Mouse (Mus musculus) intestine, embryonic 15.5 days (tissue): ENCODE measurements around the gene Lefty1. TPM values are rescaled to one million over a fixed set of nuclear protein-coding genes. Genes with fewer than 3 reads are reported as not detected.
A peak's percentile ranks its signal among the peaks of the same experiment; 100 is the strongest.

Experiments
- ATAC-seq: fragments of 200-750 bp; cut with Nextera tagmentation; 2 replicates; pipeline ENCODE4 v1.8.0; 2017; ENCODE audit warnings: moderate TSS enrichment, moderate library complexity
- H3K27ac ChIP-seq: fragments of 300-500 bp; sonication (generic); 2 replicates; pipeline ENCODE4 v1.5.1; 2015; ENCODE audit warnings: mild to moderate bottlenecking, inconsistent platforms
- H3K27me3 ChIP-seq: fragments of 300-500 bp; sonication (generic); replicated peaks from 2 replicates; pipeline ENCODE4 v1.6.1; 2015; ENCODE audit warnings: inconsistent platforms
- H3K36me3 ChIP-seq: fragments of 300-500 bp; sonication (generic); 2 replicates; pipeline ENCODE4 v1.6.1; 2015; ENCODE audit warnings: inconsistent platforms
- H3K4me1 ChIP-seq: fragments of 300-500 bp; sonication (generic); replicated peaks from 2 replicates; pipeline ENCODE4 v1.6.1; 2015; ENCODE audit warnings: inconsistent platforms
- H3K4me2 ChIP-seq: fragments of 300-500 bp; sonication (generic); replicated peaks from 2 replicates; pipeline ENCODE4 v1.6.1; 2015; ENCODE audit warnings: mild to moderate bottlenecking, inconsistent platforms
- H3K4me3 ChIP-seq: fragments of 300-500 bp; sonication (generic); replicated peaks from 2 replicates; pipeline ENCODE4 v1.5.1; 2015; ENCODE audit warnings: inconsistent platforms
- H3K9ac ChIP-seq: fragments of 300-500 bp; sonication (generic); 2 replicates; pipeline ENCODE4 v1.6.1; 2015; ENCODE audit warnings: inconsistent platforms
- H3K9me3 ChIP-seq: fragments of 300-500 bp; sonication (generic); 2 replicates; pipeline ENCODE4 v1.6.1; 2016; ENCODE audit warnings: inconsistent platforms
- WGBS: fragments of 180-500 bp; shearing (Covaris S2); methylation state at CpG from one replicate; pipeline ENCODE4 v1.1.7; 2015; 5-methylcytosine and 5-hydroxymethylcytosine counted together
- polyA plus RNA-seq: library from polyadenylated mRNA; unstranded; fragments of >200 nt; fragmentation: Nextera tagmentation; extraction: Ambion mirVana; gene quantifications from 2 replicates; pipeline ENCODE4 v1.2.1, GENCODE M21; 2015

Gene Lefty1
- polyA plus RNA-seq, 1 experiment from 2014 or later = 2.2 TPM

- Histone ChIP-seq H3K9ac (no peak overlapping the region), H3K27ac (no peak overlapping the region), H3K9me3 (no peaks in the 10 kb centered on the region), H3K4me3 (peak overlapping the region; percentile 86; the same call in 1 of the 2 replicates), H3K4me2 (peak overlapping the region; percentile 82), H3K27me3 (no peaks in the 10 kb centered on the region), H3K4me1 (peaks cover 14% of the 10 kb centered on the region; the same call in 1 of the 2 replicates), H3K36me3 (peaks cover 17% of the 10 kb centered on the region; the same call in 1 of the 2 replicates)
- WGBS = 59% methylated on average over 6 of the region's 6 CpGs
- no peak for ATAC-seq
Measured at GRCm38 (mm10) chr1:180905307-180905706, 29.5 kb upstream of the Lefty1 start.

- Histone ChIP-seq H3K9me3 (no peaks in the 10 kb centered on the region), H3K4me2 (peak overlapping the region; percentile 82), H3K27me3 (no peaks in the 10 kb centered on the region), H3K9ac (no peak overlapping the region), H3K27ac (no peak overlapping the region), H3K4me3 (no peak overlapping the region), H3K4me1 (peaks cover 14% of the 10 kb centered on the region; the same call in 1 of the 2 replicates), H3K36me3 (peaks cover 17% of the 10 kb centered on the region; the same call in 1 of the 2 replicates)
- no peak for ATAC-seq
- WGBS = 93% methylated on average over 17 of the region's 17 CpGs
Measured at GRCm38 (mm10) chr1:180905876-180906275, 28.9 kb upstream of the Lefty1 start.

GRCm38 (mm10) chr1:180906461-180907147, 28.2 kb upstream of the Lefty1 start:
- Histone ChIP-seq H3K4me2 (no peak overlapping the region), H3K27me3 (no peaks in the 10 kb centered on the region), H3K9ac (no peak overlapping the region), H3K36me3 (peaks cover 17% of the 10 kb centered on the region; the same call in 1 of the 2 replicates), H3K4me1 (peaks cover 14% of the 10 kb centered on the region; the same call in 1 of the 2 replicates), H3K9me3 (no peaks in the 10 kb centered on the region), H3K4me3 (no peak overlapping the region), H3K27ac (no peak overlapping the region)
- ATAC-seq = no peak
- 89% methylated on average over 24 of the region's 24 CpGs for WGBS

- Histone ChIP-seq H3K4me1 (0 out of 2 replicates have a peak, but pooled peaks cover 4% of the 10 kb centered on the region), H3K36me3 (peaks cover 14% of the 10 kb centered on the region; the same call in 1 of the 2 replicates), H3K9ac (no peak overlapping the region), H3K4me3 (no peak overlapping the region), H3K27me3 (no peaks in the 10 kb centered on the region), H3K27ac (no peak overlapping the region), H3K4me2 (peak overlapping the region; percentile 35; the same call in 1 of the 2 replicates), H3K9me3 (no peaks in the 10 kb centered on the region)
- no peak; the same call in 1 of the 2 replicates for ATAC-seq
- WGBS = 58% methylated on average over 8 of the region's 8 CpGs
Measured at GRCm38 (mm10) chr1:180911138-180911537, 23.7 kb upstream of the Lefty1 start.

DNA sequence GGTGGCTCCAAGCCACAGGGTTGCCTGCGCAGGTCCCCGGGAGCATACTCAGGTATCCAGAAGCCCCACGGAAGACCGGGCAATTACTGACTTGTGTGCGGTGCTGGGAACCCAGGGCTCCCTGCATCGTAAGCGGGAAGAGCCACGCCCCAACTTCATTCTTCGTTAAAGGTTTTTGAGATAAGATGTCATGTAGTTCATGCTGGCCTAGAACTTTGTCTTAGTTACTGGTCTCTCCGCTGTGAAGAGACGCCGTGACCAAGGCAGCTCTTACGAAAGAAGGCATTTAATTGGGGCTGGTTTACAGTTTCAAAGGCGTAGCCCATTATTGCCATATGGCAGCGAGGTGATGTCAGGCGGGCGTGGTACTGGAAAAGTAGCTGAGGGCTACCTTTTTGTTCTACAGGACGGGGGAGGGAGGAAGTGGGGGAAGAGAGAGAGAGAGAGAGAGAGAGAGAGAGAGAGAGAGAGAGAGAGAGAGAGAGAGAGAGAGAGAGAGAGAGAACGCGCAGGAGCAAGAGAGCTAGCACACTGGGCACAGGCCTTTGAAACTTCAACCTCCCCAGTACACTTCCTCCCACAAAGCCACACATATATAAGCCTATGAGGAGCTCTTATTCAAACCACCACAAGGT, 23.1 kb upstream of the Lefty1 start:
- no peak overlapping the region for H3K27ac ChIP-seq
- ATAC-seq = peak; percentile 76
- H3K4me2 ChIP-seq = peak overlapping the region; percentile 35; the same call in 1 of the 2 replicates

DNA sequence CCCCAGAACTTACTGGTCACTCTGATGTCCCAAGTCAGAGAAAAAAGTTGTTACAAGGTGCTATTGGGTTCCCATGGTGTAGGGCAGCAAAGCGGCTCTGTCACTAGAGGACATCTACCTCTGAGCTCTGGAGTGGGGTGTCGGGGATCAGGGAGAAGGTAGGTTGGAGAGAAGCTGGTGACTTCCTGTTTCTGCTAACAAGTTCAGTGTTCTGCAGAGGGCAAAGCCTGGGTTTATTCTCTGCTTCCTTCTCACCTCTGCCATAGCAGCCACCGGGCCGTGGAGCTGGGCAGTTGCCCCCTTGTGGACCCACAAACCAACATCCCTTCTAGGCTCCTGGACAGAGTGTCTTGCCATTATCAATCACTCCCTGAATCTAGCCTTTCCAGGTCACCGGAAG, 22.0 kb upstream of the Lefty1 start:
- Histone ChIP-seq H3K36me3 (no peaks in the 10 kb centered on the region), H3K4me2 (no peak overlapping the region), H3K9ac (no peak overlapping the region), H3K9me3 (no peaks in the 10 kb centered on the region), H3K4me3 (no peak overlapping the region), H3K27me3 (no peaks in the 10 kb centered on the region), H3K27ac (no peak overlapping the region), H3K4me1 (0 out of 2 replicates have a peak, but pooled peaks cover 4% of the 10 kb centered on the region)
- no peak for ATAC-seq
- WGBS = 89% methylated on average over 5 of the region's 5 CpGs

More for the DNA sequence above, 23.1 kb upstream of the Lefty1 start:
- peaks cover 8% of the 10 kb centered on the region; the same call in 1 of the 2 replicates for H3K36me3 ChIP-seq
- no peak overlapping the region for H3K9ac ChIP-seq
- no peaks in the 10 kb centered on the region for H3K27me3 ChIP-seq
- H3K4me1 ChIP-seq = 0 out of 2 replicates have a peak, but pooled peaks cover 4% of the 10 kb centered on the region
- 46% methylated on average over 20 of the region's 20 CpGs for WGBS
- H3K4me3 ChIP-seq = no peak overlapping the region
- H3K9me3 ChIP-seq = no peaks in the 10 kb centered on the region

GRCm38 (mm10) chr1:180913797-180914196, 21.0 kb upstream of the Lefty1 start:
- no peak overlapping the region for H3K27ac ChIP-seq
- H3K4me2 ChIP-seq = no peak overlapping the region
- 0 out of 2 replicates have a peak, but pooled peaks cover 4% of the 10 kb centered on the region for H3K4me1 ChIP-seq
- WGBS = 51% methylated on average over 4 of the region's 4 CpGs
- H3K36me3 ChIP-seq = no peaks in the 10 kb centered on the region
- H3K4me3 ChIP-seq = no peak overlapping the region
- no peak for ATAC-seq
- H3K9me3 ChIP-seq = no peaks in the 10 kb centered on the region
- no peaks in the 10 kb centered on the region for H3K27me3 ChIP-seq
- no peak overlapping the region for H3K9ac ChIP-seq

DNA sequence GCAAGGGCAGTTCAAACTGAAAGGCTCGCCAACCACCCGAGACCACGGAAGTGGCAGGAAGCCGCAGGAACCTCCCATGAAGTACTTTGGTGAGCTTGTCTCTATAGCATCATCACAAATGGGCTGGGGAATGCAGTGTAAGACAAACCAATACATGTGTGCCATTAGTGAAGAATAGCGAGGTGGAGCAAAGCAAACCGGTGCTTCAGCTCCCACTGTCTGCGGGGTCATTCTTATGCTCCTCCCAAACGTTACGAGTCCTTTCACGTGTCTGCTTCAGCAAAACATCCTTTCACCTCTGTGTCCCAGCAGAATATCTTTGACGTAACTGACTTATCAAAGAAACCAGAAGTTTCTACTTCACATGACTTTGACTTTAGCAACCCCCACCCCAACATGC, 18.4 kb upstream of the Lefty1 start:
- Histone ChIP-seq H3K27me3 (no peaks in the 10 kb centered on the region), H3K36me3 (no peaks in the 10 kb centered on the region), H3K4me1 (no peaks in the 10 kb centered on the region), H3K4me3 (no peak overlapping the region), H3K4me2 (no peak overlapping the region), H3K9me3 (no peaks in the 10 kb centered on the region), H3K27ac (no peak overlapping the region), H3K9ac (no peak overlapping the region)
- no peak for ATAC-seq
- 88% methylated on average over 11 of the region's 11 CpGs for WGBS

DNA sequence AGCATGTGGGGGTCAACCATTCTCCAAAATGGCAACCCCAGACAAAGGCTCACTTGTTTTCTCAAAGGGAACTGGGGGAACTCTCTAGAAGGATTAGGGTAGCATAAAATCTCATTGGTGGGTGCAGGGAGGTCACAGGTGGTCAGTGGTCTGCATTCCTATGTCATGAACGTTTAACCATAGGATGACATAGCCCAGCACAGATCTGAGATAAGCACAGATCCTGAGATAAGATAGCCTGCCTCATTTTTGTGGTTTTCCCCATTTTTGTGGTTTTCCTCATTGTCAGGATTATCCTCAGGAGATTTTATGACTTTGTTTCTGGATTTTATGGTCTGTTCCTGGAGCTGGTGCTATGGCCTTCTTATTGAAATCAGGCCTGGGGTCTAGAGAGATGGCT, 17.8 kb upstream of the Lefty1 start:
- H3K4me1 ChIP-seq = no peaks in the 10 kb centered on the region
- no peak overlapping the region for H3K4me3 ChIP-seq
- H3K9me3 ChIP-seq = no peaks in the 10 kb centered on the region
- no peak overlapping the region for H3K4me2 ChIP-seq
- 12% methylated on average over 1 of the region's 1 CpGs for WGBS
- ATAC-seq = no peak
- H3K27me3 ChIP-seq = no peaks in the 10 kb centered on the region
- H3K9ac ChIP-seq = no peak overlapping the region
- H3K36me3 ChIP-seq = no peaks in the 10 kb centered on the region
- no peak overlapping the region for H3K27ac ChIP-seq

DNA sequence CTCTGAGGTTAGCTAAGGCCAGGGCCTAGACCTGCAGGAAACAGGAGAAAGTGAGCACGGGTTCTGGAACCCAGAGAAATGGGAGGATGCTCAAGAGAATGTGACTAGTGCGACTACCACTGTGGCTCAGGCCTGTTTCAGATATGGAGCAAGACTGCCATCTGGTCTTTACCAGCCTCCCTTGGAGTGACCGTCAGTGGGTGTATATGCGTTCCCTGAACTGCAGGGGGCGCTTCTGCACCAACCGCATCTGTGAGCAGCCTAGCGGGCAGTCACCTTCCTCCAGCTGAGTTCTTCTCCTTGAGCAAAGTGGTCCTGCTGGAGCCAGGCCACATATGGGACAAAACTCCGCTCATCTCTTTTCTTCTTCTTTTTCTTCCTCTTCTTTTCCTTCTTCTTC, 15.1 kb upstream of the Lefty1 start:
- Histone ChIP-seq H3K4me1 (no peaks in the 10 kb centered on the region), H3K27ac (no peak overlapping the region), H3K4me3 (no peak overlapping the region), H3K9ac (no peak overlapping the region), H3K9me3 (no peaks in the 10 kb centered on the region), H3K36me3 (no peaks in the 10 kb centered on the region), H3K27me3 (no peaks in the 10 kb centered on the region), H3K4me2 (no peak overlapping the region)
- no peak for ATAC-seq
- WGBS = 38% methylated on average over 8 of the region's 8 CpGs

GRCm38 (mm10) chr1:180922273-180923048, 12.4 kb upstream of the Lefty1 start:
- 67% methylated on average over 6 of the region's 6 CpGs for WGBS

GRCm38 (mm10) chr1:180924737-180925136, 10.1 kb upstream of the Lefty1 start:
- 50% methylated on average over 2 of the region's 2 CpGs for WGBS

More at GRCm38 (mm10) chr1:180922273-180923048, 12.4 kb upstream of the Lefty1 start:
- no peak overlapping the region for H3K4me3 ChIP-seq
- H3K4me2 ChIP-seq = no peak overlapping the region
- no peaks in the 10 kb centered on the region for H3K9me3 ChIP-seq
- H3K4me1 ChIP-seq = no peaks in the 10 kb centered on the region
- no peak for ATAC-seq
- H3K27me3 ChIP-seq = no peaks in the 10 kb centered on the region
- no peaks in the 10 kb centered on the region for H3K36me3 ChIP-seq
- H3K9ac ChIP-seq = no peak overlapping the region
- H3K27ac ChIP-seq = no peak overlapping the region

More at GRCm38 (mm10) chr1:180924737-180925136, 10.1 kb upstream of the Lefty1 start:
- H3K9me3 ChIP-seq = no peaks in the 10 kb centered on the region
- no peak overlapping the region for H3K4me2 ChIP-seq
- no peak overlapping the region for H3K4me3 ChIP-seq
- no peak overlapping the region for H3K9ac ChIP-seq
- H3K36me3 ChIP-seq = no peaks in the 10 kb centered on the region
- H3K27ac ChIP-seq = no peak overlapping the region
- no peaks in the 10 kb centered on the region for H3K27me3 ChIP-seq
- H3K4me1 ChIP-seq = no peaks in the 10 kb centered on the region
- no peak for ATAC-seq
